Mouse (Mus musculus) R1 (cell line): ENCODE data around the gene Arhgef28.
A peak's percentile ranks its signal among the peaks of the same experiment; 100 is the strongest.

Experiments used
- DNase-seq: peaks from one replicate; pipeline ENCODE4 v3.0.0-alpha.2; 2018; ENCODE audit warnings: low read depth, low spot score

The Arhgef28 gene

DNA sequence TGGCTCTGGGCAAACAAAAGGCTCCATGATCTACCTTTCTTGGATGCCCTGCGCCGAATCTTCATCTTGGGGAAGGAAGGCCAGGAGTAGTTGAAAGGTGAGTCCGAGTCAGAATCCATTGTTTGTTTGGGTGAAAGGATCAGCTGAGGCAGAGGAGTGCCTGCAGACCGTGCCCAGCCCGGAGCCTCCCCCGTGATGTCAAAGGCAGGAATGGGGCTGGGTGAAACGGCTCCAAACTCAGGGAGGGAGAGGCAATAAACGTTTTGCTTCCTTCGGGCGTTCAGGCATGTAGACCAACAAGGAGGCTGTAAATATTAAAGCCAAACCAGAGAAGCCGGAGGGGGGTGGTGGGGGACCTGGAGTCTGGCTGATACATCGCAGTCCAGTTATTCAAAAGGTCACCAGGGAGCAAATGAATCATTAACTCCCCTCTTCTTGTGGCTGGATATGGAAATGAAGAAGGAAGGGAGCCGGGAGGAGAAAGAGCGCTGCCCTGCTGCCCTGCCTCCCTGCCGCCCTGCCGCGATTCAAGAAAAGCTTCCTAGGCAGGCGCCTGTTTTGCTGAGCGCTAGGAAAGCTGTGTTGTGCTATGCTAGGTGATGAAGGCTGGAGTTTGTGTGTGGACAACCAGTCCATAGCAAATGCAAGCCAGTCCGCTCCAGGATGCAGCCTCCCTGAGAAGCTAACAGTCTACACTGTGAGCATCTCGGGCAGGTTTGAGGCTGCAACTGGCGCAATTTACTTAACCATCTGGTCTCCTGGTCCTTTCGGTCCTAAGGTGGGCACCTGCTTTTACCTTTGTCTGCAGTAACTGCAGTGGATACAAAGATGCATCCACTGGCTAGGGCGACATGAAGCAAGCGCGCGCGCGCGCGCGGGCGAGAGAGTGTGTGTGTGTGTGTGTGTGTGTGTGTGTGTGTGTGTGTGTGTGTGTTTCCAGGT lies 190.0 kb downstream of the Arhgef28 start:
- peak; percentile 56 for DNase-seq

GRCm38 (mm10) chr13:98014892-98015291 lies 191.3 kb downstream of the Arhgef28 start:
- no peak for DNase-seq

DNA sequence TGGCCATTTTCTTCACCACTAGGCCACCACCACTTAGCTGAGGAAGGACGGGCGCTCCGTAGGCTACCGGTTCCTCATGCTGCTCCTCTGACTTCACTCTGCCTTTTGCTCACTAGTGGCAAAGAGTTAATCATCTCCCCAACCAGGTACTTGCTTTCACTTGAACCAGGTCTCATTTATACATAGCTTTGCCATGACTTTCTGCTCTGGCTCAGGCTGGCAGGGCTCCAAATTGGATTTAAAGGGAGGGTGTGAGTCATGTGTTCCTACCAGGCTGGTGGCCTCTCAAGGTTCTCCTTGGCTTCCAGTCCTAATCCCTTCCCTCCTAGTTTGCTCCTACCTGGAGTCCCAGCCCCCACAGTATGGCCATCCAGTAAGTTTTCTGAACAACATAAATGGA lies 192.5 kb downstream of the Arhgef28 start:
- no peak for DNase-seq

DNA sequence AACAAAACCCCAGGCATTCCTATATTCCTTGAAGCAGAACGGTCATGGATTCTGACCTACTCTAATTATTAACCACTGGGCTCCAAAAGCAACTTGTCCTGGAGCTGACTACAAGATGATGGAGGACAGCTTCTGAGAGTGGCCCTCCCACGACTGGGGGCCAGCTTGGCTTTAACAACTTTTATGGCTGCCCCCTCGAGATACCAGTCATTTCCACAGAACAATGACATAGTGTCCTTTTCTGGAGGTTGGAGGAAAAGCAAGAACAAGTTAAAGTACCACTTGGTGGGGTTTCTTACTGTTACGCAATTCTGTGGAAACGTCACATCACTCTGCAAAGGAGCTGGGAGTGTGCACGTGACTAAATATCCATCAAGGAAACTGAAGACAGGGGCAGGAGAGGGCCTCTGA lies 194.3 kb downstream of the Arhgef28 start:
- DNase-seq: no peak

- DNase-seq: no peak
Observed at GRCm38 (mm10) chr13:98009070-98009469, 197.2 kb downstream of the Arhgef28 start.

DNA sequence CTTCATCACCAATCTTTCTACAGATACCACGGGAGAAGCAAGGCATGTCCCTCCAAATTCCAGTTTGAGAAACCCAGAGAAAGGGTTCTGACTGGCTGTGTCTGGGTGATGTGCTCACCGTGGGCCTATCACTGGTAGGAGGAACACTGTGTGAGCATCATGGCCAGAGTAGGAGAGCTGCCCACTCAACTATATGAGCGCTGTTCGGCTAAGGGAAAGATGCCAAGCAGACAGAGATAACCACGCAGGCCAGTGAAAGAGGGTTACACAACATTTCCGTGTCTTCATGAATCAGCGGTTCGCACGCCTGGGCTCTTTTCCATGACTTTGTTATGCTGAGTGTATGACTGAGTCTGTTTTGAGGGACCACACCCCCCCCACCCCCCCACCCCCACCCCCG lies 197.7 kb downstream of the Arhgef28 start:
- DNase-seq: no peak

DNA sequence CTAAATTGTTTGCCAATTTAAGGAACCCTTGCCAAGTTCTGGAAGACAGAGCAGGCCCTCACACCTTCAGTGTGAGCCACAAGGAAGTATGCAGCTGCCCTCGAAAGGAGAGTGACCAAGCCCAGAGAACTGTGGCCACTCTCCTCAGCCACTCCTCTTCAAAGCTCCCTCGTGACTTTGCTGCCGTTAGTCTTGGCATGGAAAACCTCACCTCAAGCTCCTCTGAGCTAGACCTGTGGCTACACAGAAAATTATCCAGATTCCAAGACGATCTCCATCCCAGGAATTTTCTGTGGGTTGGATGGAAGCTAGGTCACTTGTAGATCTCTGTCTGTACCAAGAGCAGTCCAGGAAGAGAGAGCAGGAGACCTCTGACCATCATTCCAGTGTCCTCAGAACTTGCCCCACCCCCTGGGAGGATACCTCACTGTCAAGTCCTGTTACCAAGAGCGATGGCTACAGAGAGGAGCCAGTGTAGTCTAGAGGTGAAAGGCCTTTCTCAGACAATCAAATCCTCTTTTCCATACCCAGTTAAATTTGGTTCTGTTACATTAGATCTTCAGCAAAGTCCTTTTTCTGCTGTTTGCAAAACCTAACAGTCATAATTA lies 200.5 kb downstream of the Arhgef28 start:
- no peak for DNase-seq

DNA sequence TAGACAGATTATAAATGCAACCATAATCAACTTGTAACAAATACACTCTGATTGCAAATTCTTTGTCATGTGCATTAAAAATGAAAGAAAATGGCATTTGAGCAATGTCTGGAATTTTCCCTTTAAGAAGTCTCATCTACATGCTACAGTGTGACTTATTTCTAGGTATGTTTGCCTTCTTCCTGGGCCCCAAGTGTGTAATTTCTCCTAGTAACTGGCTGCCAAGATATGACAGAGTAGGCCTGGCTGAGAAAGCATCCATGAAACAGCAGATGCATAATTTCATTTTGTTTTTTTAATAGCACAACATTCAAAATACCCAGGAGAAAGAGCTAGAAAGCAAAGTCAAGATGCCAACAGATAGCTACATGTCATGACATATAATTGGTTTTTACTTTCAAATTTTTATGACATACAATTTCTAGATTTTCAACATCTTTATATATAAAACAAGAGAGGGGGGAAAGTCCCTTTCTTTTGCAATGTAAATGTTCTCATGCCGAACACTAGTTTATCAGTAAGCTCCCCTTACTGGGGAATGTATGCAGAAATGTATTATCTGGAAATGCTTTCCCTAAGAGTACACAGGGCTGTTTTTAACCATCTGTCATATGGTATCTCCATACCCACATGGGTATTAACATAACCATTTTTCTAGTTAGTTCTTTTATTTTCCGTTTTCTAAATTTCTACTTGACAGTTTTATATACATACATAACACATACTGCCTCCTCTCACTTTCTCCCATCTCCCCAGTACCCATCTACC lies 201.4 kb downstream of the Arhgef28 start:
- DNase-seq: no peak

DNA sequence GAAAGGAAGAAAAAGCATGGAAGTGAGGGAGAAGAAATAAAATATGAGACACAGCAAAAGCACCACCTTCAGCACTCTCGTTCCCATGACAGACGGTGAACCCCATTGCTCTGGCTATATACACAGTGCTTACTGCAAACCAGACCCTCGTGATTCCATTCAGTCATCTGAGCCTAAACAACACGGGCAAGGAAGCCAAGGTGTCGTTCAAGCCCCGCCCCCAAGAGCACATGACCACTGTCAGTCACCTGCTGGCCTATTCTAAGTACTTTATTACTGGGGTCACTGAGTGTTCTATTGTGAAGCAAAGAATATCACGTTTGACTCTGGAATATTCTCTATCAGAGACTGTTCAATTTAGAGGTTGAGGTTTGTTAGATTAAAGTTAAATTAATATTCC lies 202.5 kb downstream of the Arhgef28 start:
- DNase-seq: peak; percentile 38

GRCm38 (mm10) chr13:98002598-98002997 lies 203.6 kb downstream of the Arhgef28 start:
- no peak for DNase-seq

- DNase-seq: no peak
Observed at GRCm38 (mm10) chr13:98002121-98002520, 204.1 kb downstream of the Arhgef28 start.

- peak; percentile 31 for DNase-seq
Observed at GRCm38 (mm10) chr13:98001719-98002118, 204.5 kb downstream of the Arhgef28 start.

GRCm38 (mm10) chr13:98000841-98001240 lies 205.4 kb downstream of the Arhgef28 start:
- no peak for DNase-seq

GRCm38 (mm10) chr13:97999130-97999529 lies 207.1 kb downstream of the Arhgef28 start:
- no peak for DNase-seq

DNA sequence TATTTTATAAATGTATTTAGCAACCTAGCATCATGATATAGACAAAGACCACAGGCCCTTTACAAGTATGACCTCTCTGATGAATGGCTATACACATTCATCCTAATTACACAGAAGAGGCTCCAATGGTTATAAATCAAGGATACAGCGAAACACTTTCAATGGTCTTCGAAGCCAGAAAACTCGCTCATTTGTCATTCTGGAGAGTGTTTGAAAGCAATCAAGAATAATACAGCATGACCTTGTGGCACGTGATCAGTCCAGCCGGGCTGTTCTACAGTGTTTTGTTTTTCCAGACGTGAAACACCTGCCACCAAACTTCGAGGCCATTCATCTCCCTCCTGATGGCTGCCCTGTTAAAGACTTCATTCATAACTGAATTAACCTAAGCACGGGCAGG lies 207.7 kb downstream of the Arhgef28 start:
- no peak for DNase-seq

- DNase-seq: no peak
Observed at GRCm38 (mm10) chr13:97990939-97991338, 215.3 kb downstream of the Arhgef28 start.

DNA sequence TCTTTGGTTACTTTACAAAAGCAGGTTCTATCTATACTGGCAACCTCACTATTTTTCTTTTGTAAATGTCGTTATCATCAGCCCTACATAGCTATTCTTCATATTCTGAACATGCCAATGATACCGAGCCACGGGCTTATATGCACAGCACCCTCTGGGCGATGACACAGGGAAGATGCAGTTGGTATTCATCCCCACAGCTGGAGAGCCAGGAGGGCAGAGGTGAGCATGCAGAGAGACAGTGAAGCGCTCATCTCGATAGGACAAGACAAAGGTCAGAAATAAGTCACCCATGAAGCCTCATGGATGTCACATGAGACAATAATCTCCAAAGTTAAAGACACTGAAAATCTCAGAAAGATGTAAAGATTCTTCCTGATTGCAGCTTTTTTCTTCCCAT lies 217.4 kb downstream of the Arhgef28 start:
- DNase-seq: no peak

DNA sequence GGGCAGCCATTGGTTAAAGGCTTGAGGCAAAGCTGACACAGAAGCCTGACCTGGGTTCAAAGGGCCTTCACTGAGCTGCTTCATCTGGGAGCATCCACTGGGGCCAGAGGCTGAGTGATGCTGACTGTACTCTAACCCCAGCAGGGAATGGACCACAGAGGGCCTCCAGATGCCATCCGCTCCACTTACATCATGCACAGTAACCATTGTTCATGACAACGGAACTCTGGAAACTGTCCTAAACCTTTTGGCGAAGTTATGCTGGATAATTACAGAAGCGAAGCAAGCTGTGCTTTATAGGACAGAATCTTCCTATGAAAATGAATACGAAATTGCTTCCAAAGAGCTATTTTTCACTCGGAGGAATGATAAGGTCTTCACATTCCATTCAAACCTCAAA lies 219.5 kb downstream of the Arhgef28 start:
- DNase-seq: no peak

- DNase-seq: no peak
Observed at GRCm38 (mm10) chr13:97977104-97977503, 229.1 kb downstream of the Arhgef28 start.

DNA sequence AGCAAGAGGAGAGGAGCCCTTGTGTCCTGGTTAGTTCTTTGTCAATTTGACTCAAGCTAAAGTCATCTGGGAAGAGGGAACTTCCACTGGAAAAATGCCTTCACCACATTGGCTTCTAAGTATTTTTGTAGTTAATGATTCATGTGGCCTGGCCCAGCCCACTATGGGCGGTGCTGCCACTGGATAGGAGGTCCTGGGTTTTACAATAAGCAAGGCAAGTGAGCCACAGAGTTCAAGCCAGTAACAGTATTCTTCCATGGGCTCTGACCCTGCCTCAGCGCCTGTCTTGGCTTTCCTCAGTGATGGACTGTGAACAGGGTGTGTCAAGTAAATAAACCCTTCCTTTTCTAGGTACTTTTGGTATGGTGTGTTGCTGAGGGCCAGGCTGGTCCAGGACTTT lies 229.6 kb downstream of the Arhgef28 start:
- DNase-seq: no peak

- no peak for DNase-seq
Observed at GRCm38 (mm10) chr13:97974532-97975194, 231.6 kb downstream of the Arhgef28 start.

DNA sequence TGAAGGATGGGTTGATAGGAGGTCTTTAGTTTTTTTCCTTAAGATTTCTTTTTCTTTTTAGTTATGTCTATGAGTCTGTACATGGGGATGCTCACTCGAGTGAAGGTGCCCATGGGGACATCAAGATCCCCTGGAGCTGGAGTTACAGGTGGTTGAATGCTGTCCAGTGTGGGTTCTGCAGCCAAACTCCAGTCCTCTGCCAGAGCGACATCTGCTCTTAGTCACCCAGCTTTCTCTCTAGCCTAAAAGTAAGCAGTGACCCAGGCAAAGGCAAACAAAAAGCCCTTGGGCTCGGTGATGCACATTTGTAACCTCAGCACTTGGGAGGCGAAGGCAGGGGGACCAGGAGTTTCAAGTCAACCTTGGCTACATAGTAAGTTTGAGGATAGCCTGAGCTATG lies 232.3 kb downstream of the Arhgef28 start:
- DNase-seq: no peak
